Mouse (Mus musculus) heart, embryonic 12.5 days (tissue): Measurements from ENCODE around the gene Lbr. TPM values are rescaled to one million over a fixed set of nuclear protein-coding genes. Genes with fewer than 3 reads are reported as not detected.

Source experiments
- ATAC-seq: fragments of 200-750 bp; cut with Nextera tagmentation; 2 replicates; pipeline ENCODE4 v1.8.0; 2017; ENCODE audit warnings: moderate TSS enrichment, moderate library complexity; ENCODE audit not compliant: insufficient number of reproducible peaks, low FRiP score
- H3K27ac ChIP-seq: fragments of 300-500 bp; sonication (generic); 2 replicates; pipeline ENCODE4 v1.5.1; 2016; ENCODE audit warnings: mild to moderate bottlenecking, moderate library complexity; ENCODE audit not compliant: poor library complexity, severe bottlenecking
- H3K27me3 ChIP-seq: fragments of 300-500 bp; sonication (generic); replicated peaks from 2 replicates; pipeline ENCODE4 v1.6.1; 2016; ENCODE audit warnings: mild to moderate bottlenecking, moderate library complexity
- H3K36me3 ChIP-seq: fragments of 300-500 bp; sonication (generic); 2 replicates; pipeline ENCODE4 v1.6.1; 2016; ENCODE audit warnings: mild to moderate bottlenecking, moderate library complexity
- H3K4me1 ChIP-seq: fragments of 300-500 bp; sonication (generic); replicated peaks from 2 replicates; pipeline ENCODE4 v1.6.1; 2016; ENCODE audit warnings: mild to moderate bottlenecking
- H3K4me2 ChIP-seq: fragments of 300-500 bp; sonication (generic); 2 replicates; pipeline ENCODE4 v1.6.1; 2016; ENCODE audit warnings: mild to moderate bottlenecking, moderate library complexity
- H3K4me3 ChIP-seq: fragments of 300-500 bp; sonication (generic); 2 replicates; pipeline ENCODE4 v1.5.1; 2016; ENCODE audit warnings: mild to moderate bottlenecking
- H3K9ac ChIP-seq: fragments of 300-500 bp; sonication (generic); 2 replicates; pipeline ENCODE4 v1.6.1; 2016; ENCODE audit warnings: mild to moderate bottlenecking, moderate library complexity
- H3K9me3 ChIP-seq: fragments of 300-500 bp; sonication (generic); replicated peaks from 2 replicates; pipeline ENCODE4 v1.6.1; 2016; ENCODE audit warnings: mild to moderate bottlenecking, moderate library complexity
- WGBS: fragments of 180-500 bp; shearing (Covaris S2); methylation state at CpG from one replicate; pipeline ENCODE4 v1.1.7; 2016; 5-methylcytosine and 5-hydroxymethylcytosine counted together
- polyA plus RNA-seq: library from polyadenylated mRNA; unstranded; fragments of >200 nt; fragmentation: Nextera tagmentation; extraction: Ambion mirVana; gene quantifications from 2 replicates; pipeline ENCODE4 v1.2.1, GENCODE M21; 2016

Lbr gene
- polyA plus RNA-seq, 1 experiment from 2014 or later = 105 TPM

DNA sequence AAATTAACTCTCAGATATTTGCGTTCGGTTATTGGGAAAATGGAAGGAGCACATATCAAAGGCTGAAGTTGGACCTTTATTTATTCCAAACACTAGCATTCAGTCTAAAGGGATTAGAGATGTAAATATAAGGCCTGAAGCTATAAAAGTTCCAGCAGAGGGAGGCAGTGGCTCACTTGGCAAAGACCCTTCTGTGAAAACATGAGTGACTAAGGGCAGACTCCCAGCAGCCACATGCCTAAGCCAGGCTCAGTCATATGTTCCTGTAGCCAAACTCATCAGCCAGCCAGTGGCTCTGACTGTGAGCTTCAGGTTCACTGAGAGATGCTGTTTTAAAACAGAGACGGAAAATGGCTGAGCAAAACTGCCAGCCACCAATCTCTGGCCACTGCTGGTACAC is 71.0 kb downstream of the Lbr start:
- Histone ChIP-seq H3K27me3 (no peaks in the 10 kb centered on the region), H3K4me2 (no peak overlapping the region), H3K9me3 (0 out of 2 replicates have a peak, but pooled peaks cover 2% of the 10 kb centered on the region), H3K4me3 (no peak overlapping the region), H3K4me1 (no peaks in the 10 kb centered on the region), H3K36me3 (no peaks in the 10 kb centered on the region), H3K9ac (no peak overlapping the region), H3K27ac (no peak overlapping the region)
- ATAC-seq = no peak
- WGBS = 90% methylated on average over 3 of the region's 3 CpGs

DNA sequence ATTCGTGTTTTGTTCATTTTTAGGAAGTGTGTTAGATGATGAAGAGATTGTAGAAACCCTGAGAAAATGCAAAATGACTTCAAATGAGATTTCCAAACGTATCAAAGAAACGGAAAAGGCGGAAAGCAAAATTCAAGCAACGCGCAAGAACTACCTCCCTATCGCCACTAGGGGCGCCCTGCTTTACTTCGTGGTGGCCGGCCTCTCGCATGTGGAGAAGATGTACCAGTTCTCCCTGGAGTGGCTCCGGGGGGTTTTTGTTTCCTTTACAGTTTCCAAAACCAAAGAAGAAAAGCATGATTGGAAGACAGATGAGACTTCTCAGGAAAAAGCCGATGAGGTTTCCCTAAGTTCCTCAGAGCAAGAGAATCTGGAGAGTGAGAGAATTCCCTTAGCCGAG is 73.5 kb downstream of the Lbr start:
- no peak overlapping the region for H3K27ac ChIP-seq
- no peaks in the 10 kb centered on the region for H3K27me3 ChIP-seq
- no peaks in the 10 kb centered on the region for H3K4me1 ChIP-seq
- H3K4me3 ChIP-seq = no peak overlapping the region
- H3K9me3 ChIP-seq = 0 out of 2 replicates have a peak, but pooled peaks cover 2% of the 10 kb centered on the region
- no peaks in the 10 kb centered on the region for H3K36me3 ChIP-seq
- WGBS = 52% methylated on average over 14 of the region's 14 CpGs
- no peak overlapping the region for H3K4me2 ChIP-seq
- ATAC-seq = no peak
- H3K9ac ChIP-seq = no peak overlapping the region

Other genes with a start within 250 kb of the Lbr start
- gene Enah, start 176.9 kb upstream of the Lbr start, polyA plus RNA-seq = 22.7 and 24.4 TPM in 2 replicates